Mouse (Mus musculus) midbrain, embryonic 11.5 days (tissue): ENCODE data around the gene Tmem269. TPM values are rescaled to one million over a fixed set of nuclear protein-coding genes. Genes with fewer than 3 reads are reported as not detected.

Experiments
- ATAC-seq: fragments of 200-750 bp; cut with Nextera tagmentation; 2 replicates; pipeline ENCODE4 v1.8.0; 2017; ENCODE audit warnings: moderate TSS enrichment, moderate library complexity; ENCODE audit not compliant: low FRiP score
- DNase-seq: peaks from one replicate; pipeline ENCODE4 v3.0.0; 2015; ENCODE audit warnings: low spot score; ENCODE audit errors: missing footprints
- H3K27ac ChIP-seq: fragments of 300-500 bp; sonication (generic); 2 replicates; pipeline ENCODE4 v1.5.1; 2014; ENCODE audit warnings: low read depth, low read length
- H3K27me3 ChIP-seq: fragments of 300-500 bp; sonication (generic); 2 replicates; pipeline ENCODE4 v1.6.1; 2014; ENCODE audit warnings: mild to moderate bottlenecking, low read length, moderate library complexity, mixed read lengths; ENCODE audit not compliant: control insufficient read depth, insufficient read depth
- H3K36me3 ChIP-seq: fragments of 300-500 bp; sonication (generic); 2 replicates; pipeline ENCODE4 v1.6.1; 2014; ENCODE audit warnings: mild to moderate bottlenecking, low read length, moderate library complexity, mixed read lengths; ENCODE audit not compliant: control insufficient read depth, insufficient read depth
- H3K4me1 ChIP-seq: fragments of 300-500 bp; sonication (generic); 2 replicates; pipeline ENCODE4 v1.6.1; 2014; ENCODE audit warnings: low read length; ENCODE audit not compliant: control insufficient read depth, insufficient read depth
- H3K4me2 ChIP-seq: fragments of 300-500 bp; sonication (generic); 2 replicates; pipeline ENCODE4 v1.6.1; 2014; ENCODE audit warnings: mild to moderate bottlenecking, moderate library complexity
- H3K4me3 ChIP-seq: fragments of 300-500 bp; sonication (generic); 2 replicates; pipeline ENCODE4 v1.5.1; 2014; ENCODE audit warnings: low read depth, low read length
- H3K9ac ChIP-seq: fragments of 300-500 bp; sonication (generic); 2 replicates; pipeline ENCODE4 v1.6.1; 2014; ENCODE audit warnings: low read length
- H3K9me3 ChIP-seq: fragments of 300-500 bp; sonication (generic); 2 replicates; pipeline ENCODE4 v1.6.1; 2016; ENCODE audit warnings: low read length; ENCODE audit not compliant: control insufficient read depth
- WGBS: fragments of 180-500 bp; shearing (Covaris S2); extraction: QIAGEN DNeasy Blood & Tissue Kit; methylation state at CpG from one replicate; pipeline ENCODE4 v1.1.7; 2014; 5-methylcytosine and 5-hydroxymethylcytosine counted together
- polyA plus RNA-seq: library from polyadenylated mRNA; unstranded; fragments of >200 nt; fragmentation: Nextera tagmentation; extraction: Ambion mirVana; gene quantifications from 2 replicates; pipeline ENCODE4 v1.2.1, GENCODE M21; 2014

The Tmem269 gene
- polyA plus RNA-seq, 1 experiment from 2014 or later = 0.31 TPM

- 82% methylated on average over 18 of the region's 18 CpGs for WGBS
- no peaks in the 10 kb centered on the region for H3K9me3 ChIP-seq
- no peak for ATAC-seq
Measured at GRCm38 (mm10) chr4:119178331-119178730, 39.7 kb downstream of the Tmem269 start.

GRCm38 (mm10) chr4:119177702-119178101, 40.3 kb downstream of the Tmem269 start:
- Histone ChIP-seq H3K4me2 (no peak overlapping the region), H3K4me3 (no peak overlapping the region), H3K9me3 (no peaks in the 10 kb centered on the region), H3K9ac (no peak overlapping the region), H3K36me3 (no peaks in the 10 kb centered on the region), H3K27ac (no peak overlapping the region), H3K27me3 (no peaks in the 10 kb centered on the region), H3K4me1 (peaks cover 5% of the 10 kb centered on the region)
- WGBS = 78% methylated on average over 5 of the region's 5 CpGs
- DNase-seq = no peak
- ATAC-seq = no peak

More at GRCm38 (mm10) chr4:119178331-119178730, 39.7 kb downstream of the Tmem269 start:
- no peaks in the 10 kb centered on the region for H3K27me3 ChIP-seq
- no peak overlapping the region for H3K4me2 ChIP-seq
- no peaks in the 10 kb centered on the region for H3K4me1 ChIP-seq
- H3K4me3 ChIP-seq = no peak overlapping the region
- no peaks in the 10 kb centered on the region for H3K36me3 ChIP-seq
- no peak overlapping the region for H3K27ac ChIP-seq
- no peak for DNase-seq
- no peak overlapping the region for H3K9ac ChIP-seq

GRCm38 (mm10) chr4:119173851-119174453, 44.1 kb downstream of the Tmem269 start, which contains the start of gene Zfp691:
Zfp691 (minus strand) TSS chr4:119174195.
- H3K9me3 ChIP-seq = no peaks in the 10 kb centered on the region
- 0% methylated on average over 40 of the region's 40 CpGs for WGBS

GRCm38 (mm10) chr4:119172919-119173650, 44.9 kb downstream of the Tmem269 start:
- peaks cover 6% of the 10 kb centered on the region for H3K4me1 ChIP-seq
- H3K27ac ChIP-seq = no peak overlapping the region
- WGBS = 47% methylated on average over 18 of the region's 18 CpGs

More at GRCm38 (mm10) chr4:119173851-119174453, 44.1 kb downstream of the Tmem269 start, which contains the start of gene Zfp691:
- Histone ChIP-seq H3K4me3 (peak within 1 kb of the TSS; percentile 77), H3K4me2 (peak within 1 kb of the TSS; percentile 49), H3K27me3 (no peaks in the 10 kb centered on the region), H3K27ac (no peak within 1 kb of the TSS), H3K9ac (peak within 1 kb of the TSS; percentile 87), H3K36me3 (peaks cover 7% of the 10 kb centered on the region), H3K4me1 (peaks cover 6% of the 10 kb centered on the region)
- ATAC-seq (peak; percentile 100), DNase-seq (peak; percentile 99)

GRCm38 (mm10) chr4:119167663-119168062, 50.4 kb downstream of the Tmem269 start:
- ATAC-seq (0 out of 2 replicates have a peak, but pooled peaks have one; percentile 51), DNase-seq (peak; percentile 97)
- peaks cover 10% of the 10 kb centered on the region for H3K36me3 ChIP-seq
- WGBS = 9% methylated on average over 4 of the region's 4 CpGs
- peaks cover under 1% of the 10 kb centered on the region; the same call in 1 of the 2 replicates for H3K4me1 ChIP-seq
- H3K9ac ChIP-seq = no peak overlapping the region
- no peaks in the 10 kb centered on the region for H3K27me3 ChIP-seq
- H3K4me3 ChIP-seq = no peak overlapping the region
- H3K4me2 ChIP-seq = no peak overlapping the region
- no peaks in the 10 kb centered on the region for H3K9me3 ChIP-seq
- no peak overlapping the region for H3K27ac ChIP-seq

More at GRCm38 (mm10) chr4:119172919-119173650, 44.9 kb downstream of the Tmem269 start:
- H3K4me2 ChIP-seq = peak overlapping the region; percentile 49
- H3K36me3 ChIP-seq = peaks cover 10% of the 10 kb centered on the region
- peak overlapping the region; percentile 77 for H3K4me3 ChIP-seq
- H3K9ac ChIP-seq = peak overlapping the region; percentile 87
- ATAC-seq (no peak), DNase-seq (peak; percentile 87)
- H3K27me3 ChIP-seq = no peaks in the 10 kb centered on the region
- H3K9me3 ChIP-seq = no peaks in the 10 kb centered on the region

GRCm38 (mm10) chr4:119167068-119167467, 50.9 kb downstream of the Tmem269 start:
- WGBS = 88% methylated on average over 4 of the region's 4 CpGs
- no peak overlapping the region for H3K27ac ChIP-seq

GRCm38 (mm10) chr4:119165916-119166315, 52.1 kb downstream of the Tmem269 start:
- Histone ChIP-seq H3K9me3 (no peaks in the 10 kb centered on the region), H3K4me3 (no peak overlapping the region), H3K9ac (no peak overlapping the region), H3K27me3 (no peaks in the 10 kb centered on the region), H3K27ac (no peak overlapping the region), H3K4me2 (no peak overlapping the region), H3K36me3 (peaks cover 10% of the 10 kb centered on the region), H3K4me1 (no peaks in the 10 kb centered on the region)
- ATAC-seq = no peak
- WGBS = 85% methylated on average over 7 of the region's 7 CpGs
- no peak for DNase-seq

More at GRCm38 (mm10) chr4:119167068-119167467, 50.9 kb downstream of the Tmem269 start:
- ATAC-seq (no peak), DNase-seq (no peak)
- no peak overlapping the region for H3K9ac ChIP-seq
- H3K36me3 ChIP-seq = peaks cover 10% of the 10 kb centered on the region
- H3K9me3 ChIP-seq = no peaks in the 10 kb centered on the region
- no peaks in the 10 kb centered on the region; the same call in 1 of the 2 replicates for H3K4me1 ChIP-seq
- no peak overlapping the region for H3K4me3 ChIP-seq
- no peak overlapping the region for H3K4me2 ChIP-seq
- H3K27me3 ChIP-seq = no peaks in the 10 kb centered on the region

- no peaks in the 10 kb centered on the region for H3K36me3 ChIP-seq
- no peaks in the 10 kb centered on the region for H3K9me3 ChIP-seq
- H3K4me2 ChIP-seq = no peak overlapping the region
- no peak overlapping the region for H3K27ac ChIP-seq
- ATAC-seq (no peak), DNase-seq (no peak)
- 76% methylated on average over 4 of the region's 4 CpGs for WGBS
- no peaks in the 10 kb centered on the region for H3K4me1 ChIP-seq
- no peak overlapping the region for H3K9ac ChIP-seq
- no peak overlapping the region for H3K4me3 ChIP-seq
- no peaks in the 10 kb centered on the region for H3K27me3 ChIP-seq
Measured at GRCm38 (mm10) chr4:119162990-119163389, 55.0 kb downstream of the Tmem269 start.

GRCm38 (mm10) chr4:119161358-119161757, 56.7 kb downstream of the Tmem269 start:
- Histone ChIP-seq H3K4me1 (no peaks in the 10 kb centered on the region), H3K9ac (no peak overlapping the region), H3K4me2 (no peak overlapping the region), H3K27me3 (no peaks in the 10 kb centered on the region), H3K36me3 (no peaks in the 10 kb centered on the region), H3K9me3 (no peaks in the 10 kb centered on the region), H3K4me3 (no peak overlapping the region), H3K27ac (no peak overlapping the region)
- WGBS = 84% methylated on average over 3 of the region's 3 CpGs
- no peak for DNase-seq
- no peak for ATAC-seq
